Mouse (Mus musculus) lung, embryonic 14.5 days (tissue): ENCODE measurements around the gene Fmnl3. TPM values are rescaled to one million over a fixed set of nuclear protein-coding genes. Genes with fewer than 3 reads are reported as not detected.
A peak's percentile ranks its signal among the peaks of the same experiment; 100 is the strongest.
"Not testable (repeated sequence)": the region's sequence is repeated elsewhere in the genome, so short reads cannot be mapped to it uniquely, and the experiment has no call there.

Experiments used
- ATAC-seq: fragments of 200-750 bp; cut with Nextera tagmentation; 2 replicates; pipeline ENCODE4 v1.8.0; 2017; ENCODE audit warnings: mild to moderate bottlenecking, moderate TSS enrichment, moderate library complexity; ENCODE audit not compliant: insufficient read depth
- DNase-seq: peaks from one replicate; pipeline ENCODE4 v3.0.0-alpha.2; 2015
- H3K27ac ChIP-seq: fragments of 300-500 bp; sonication (generic); 2 replicates; pipeline ENCODE4 v1.5.1; 2014; ENCODE audit warnings: low read depth, mild to moderate bottlenecking, moderate library complexity
- H3K27me3 ChIP-seq: fragments of 300-500 bp; sonication (generic); 2 replicates; pipeline ENCODE4 v1.6.1; 2014; ENCODE audit warnings: low read length, control low read depth; ENCODE audit not compliant: insufficient read depth
- H3K36me3 ChIP-seq: fragments of 300-500 bp; sonication (generic); 2 replicates; pipeline ENCODE4 v1.6.1; 2014; ENCODE audit warnings: control low read depth; ENCODE audit not compliant: insufficient read depth
- H3K4me1 ChIP-seq: fragments of 300-500 bp; sonication (generic); 2 replicates; pipeline ENCODE4 v1.6.1; 2014; ENCODE audit warnings: antibody characterized with exemption, control low read depth; ENCODE audit not compliant: insufficient read depth
- H3K4me2 ChIP-seq: fragments of 300-500 bp; sonication (generic); 2 replicates; pipeline ENCODE4 v1.6.1; 2014; ENCODE audit warnings: mild to moderate bottlenecking
- H3K4me3 ChIP-seq: fragments of 300-500 bp; sonication (generic); 2 replicates; pipeline ENCODE4 v1.5.1; 2014; ENCODE audit warnings: low read depth, low read length
- H3K9ac ChIP-seq: fragments of 300-500 bp; sonication (generic); 2 replicates; pipeline ENCODE4 v1.6.1; 2014
- H3K9me3 ChIP-seq: fragments of 300-500 bp; sonication (generic); 2 replicates; pipeline ENCODE4 v1.6.1; 2016; ENCODE audit warnings: low read depth, low read length, control low read depth
- CTCF ChIP-seq: IDR thresholded peaks from 2 replicates; pipeline ENCODE4 v1.5.1; 2016; ENCODE audit warnings: antibody characterized with exemption, low read depth
- WGBS: fragments of 180-500 bp; shearing (Covaris S2); extraction: QIAGEN DNeasy Blood & Tissue Kit; methylation state at CpG from one replicate; pipeline ENCODE4 v1.1.7; 2014; 5-methylcytosine and 5-hydroxymethylcytosine counted together
- polyA plus RNA-seq: library from polyadenylated mRNA; unstranded; fragments of >200 nt; fragmentation: Nextera tagmentation; extraction: Ambion mirVana; gene quantifications from 2 replicates; pipeline ENCODE4 v1.2.1, GENCODE M21; 2014

The Fmnl3 gene
- polyA plus RNA-seq, 1 experiment from 2014 or later: 33.5 TPM

DNA sequence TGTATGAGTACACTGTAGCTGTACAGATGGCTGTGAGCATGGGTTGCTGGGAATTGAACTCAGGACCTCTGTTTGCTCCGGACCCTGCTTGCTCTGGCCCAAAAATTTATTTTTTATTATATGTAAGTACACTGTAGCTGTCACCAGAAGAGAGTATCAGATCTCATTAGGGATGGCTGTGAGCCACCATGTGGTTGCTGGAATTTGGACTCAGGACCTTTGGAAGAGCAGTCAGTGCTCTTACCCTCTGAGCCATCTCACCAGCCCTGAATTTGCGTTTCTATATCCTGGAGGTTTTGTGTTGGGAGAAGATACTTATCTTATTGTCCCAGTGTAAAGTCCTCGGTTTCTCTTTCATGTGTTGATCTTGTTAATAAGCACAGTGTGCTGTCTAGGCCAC, 16.5 kb upstream of the Fmnl3 start:
- WGBS: 62% methylated on average over 3 of the region's 3 CpGs

DNA sequence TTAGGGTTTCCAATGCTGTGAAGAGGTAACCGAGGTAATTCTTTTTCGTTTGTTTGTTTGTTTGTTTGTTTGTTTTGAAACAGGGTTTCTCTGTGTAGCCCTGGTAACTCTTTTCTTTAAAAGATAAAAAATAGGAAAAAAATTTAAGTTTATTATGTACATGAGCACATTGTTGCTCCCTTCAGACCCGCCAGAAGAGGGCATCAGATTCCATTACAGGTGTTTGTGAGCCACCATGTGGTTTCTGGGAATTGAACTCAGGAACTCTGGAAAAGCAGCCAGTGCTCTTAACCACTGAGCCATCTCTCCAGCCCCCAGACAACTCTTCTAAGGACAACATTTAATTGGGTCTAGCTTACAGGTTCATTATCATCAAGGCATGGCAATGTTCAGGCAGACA, 15.8 kb upstream of the Fmnl3 start:
- TF ChIP-seq CTCF: peak; percentile 22; the same call in 1 of the 2 replicates
- DNase-seq, ATAC-seq, H3K9ac ChIP-seq, H3K4me1 ChIP-seq, H3K27me3 ChIP-seq, H3K9me3 ChIP-seq, H3K4me3 ChIP-seq, H3K36me3 ChIP-seq, H3K27ac ChIP-seq, H3K4me2 ChIP-seq: not testable (repeated sequence)
- WGBS: 61% methylated on average over 3 of the region's 3 CpGs

More for the DNA sequence above, 16.5 kb upstream of the Fmnl3 start:
- no peak for TF ChIP-seq CTCF
- Histone ChIP-seq H3K4me2 (no peak overlapping the region), H3K27ac (no peak overlapping the region), H3K36me3 (no peaks in the 10 kb centered on the region), H3K9ac (no peak overlapping the region), H3K9me3 (no peaks in the 10 kb centered on the region), H3K27me3 (no peaks in the 10 kb centered on the region), H3K4me3 (no peak overlapping the region), H3K4me1 (no peaks in the 10 kb centered on the region; the same call in 1 of the 2 replicates)
- no peak for ATAC-seq
- no peak for DNase-seq

DNA sequence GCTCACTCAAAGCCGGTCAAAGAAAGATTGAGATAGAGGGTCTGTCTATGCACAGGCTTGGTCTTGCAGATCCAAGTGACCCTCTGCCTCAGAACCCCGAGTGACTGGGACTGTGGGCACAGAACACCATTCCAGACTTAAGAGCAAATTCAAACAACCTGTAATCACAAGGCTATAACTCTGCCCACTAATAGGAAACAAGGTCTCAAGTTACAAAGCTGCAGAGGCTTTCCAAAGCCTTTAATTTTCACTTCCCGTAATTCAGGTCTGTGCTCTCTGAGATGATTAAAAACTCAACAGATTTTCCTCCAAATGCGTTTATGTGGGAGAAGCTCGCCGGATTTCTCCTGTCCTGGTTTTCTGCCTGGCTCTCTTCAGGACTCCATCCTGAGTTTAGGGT, 13.8 kb upstream of the Fmnl3 start:
- ATAC-seq: no peak

GRCm38 (mm10) chr15:99382893-99383292, 12.6 kb upstream of the Fmnl3 start:
- DNase-seq: peak; percentile 44
- Histone ChIP-seq H3K27ac (no peak overlapping the region), H3K27me3 (no peaks in the 10 kb centered on the region)

More for the DNA sequence above, 13.8 kb upstream of the Fmnl3 start:
- H3K27me3 ChIP-seq: no peaks in the 10 kb centered on the region
- H3K4me3 ChIP-seq: no peak overlapping the region
- no peaks in the 10 kb centered on the region for H3K4me1 ChIP-seq
- no peak overlapping the region for H3K4me2 ChIP-seq
- 45% methylated on average over 6 of the region's 6 CpGs for WGBS
- no peak for DNase-seq
- H3K9ac ChIP-seq: no peak overlapping the region
- no peaks in the 10 kb centered on the region for H3K36me3 ChIP-seq
- no peak for TF ChIP-seq CTCF
- H3K27ac ChIP-seq: no peak overlapping the region
- no peaks in the 10 kb centered on the region for H3K9me3 ChIP-seq

GRCm38 (mm10) chr15:99376240-99376639, 6.0 kb upstream of the Fmnl3 start:
- Histone ChIP-seq H3K9ac (no peak overlapping the region), H3K4me1 (no peaks in the 10 kb centered on the region), H3K4me2 (no peak overlapping the region), H3K9me3 (peaks cover 5% of the 10 kb centered on the region; the same call in 1 of the 2 replicates), H3K27ac (no peak overlapping the region), H3K4me3 (no peak overlapping the region), H3K27me3 (no peaks in the 10 kb centered on the region), H3K36me3 (no peaks in the 10 kb centered on the region)
- no peak for ATAC-seq
- 91% methylated on average over 5 of the region's 5 CpGs for WGBS
- no peak for DNase-seq
- TF ChIP-seq CTCF: no peak

More at GRCm38 (mm10) chr15:99382893-99383292, 12.6 kb upstream of the Fmnl3 start:
- Histone ChIP-seq H3K4me3 (no peak overlapping the region), H3K9ac (no peak overlapping the region), H3K36me3 (no peaks in the 10 kb centered on the region), H3K4me2 (no peak overlapping the region), H3K4me1 (no peaks in the 10 kb centered on the region), H3K9me3 (peaks cover 5% of the 10 kb centered on the region; the same call in 1 of the 2 replicates)
- no peak for ATAC-seq
- no peak for TF ChIP-seq CTCF

DNA sequence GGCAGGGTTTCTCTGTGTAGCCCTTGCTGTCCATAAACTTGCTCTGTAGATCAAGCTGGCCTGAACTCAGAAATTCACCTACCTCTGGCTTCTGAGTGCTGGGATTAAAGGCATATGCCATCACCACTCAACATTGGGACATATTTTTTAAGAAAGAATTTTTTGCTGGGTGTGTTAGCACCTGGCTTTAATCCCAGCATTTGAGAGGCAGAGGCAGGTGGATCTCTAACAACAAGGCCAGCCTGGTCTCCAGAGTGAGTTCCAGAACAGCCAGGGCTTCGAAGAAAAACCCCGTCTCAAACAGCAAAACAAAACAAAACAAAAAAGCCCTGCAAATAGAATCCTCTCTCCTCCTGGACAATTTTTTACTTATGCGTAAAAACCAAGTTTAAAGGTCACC, 5.3 kb upstream of the Fmnl3 start:
- Histone ChIP-seq H3K36me3 (no peaks in the 10 kb centered on the region), H3K4me3 (no peak overlapping the region), H3K4me2 (no peak overlapping the region), H3K4me1 (no peaks in the 10 kb centered on the region), H3K27ac (no peak overlapping the region), H3K27me3 (no peaks in the 10 kb centered on the region), H3K9ac (no peak overlapping the region), H3K9me3 (peaks cover 5% of the 10 kb centered on the region; the same call in 1 of the 2 replicates)
- DNase-seq (no peak), ATAC-seq (no peak)
- 86% methylated on average over 3 of the region's 3 CpGs for WGBS
- no peak for TF ChIP-seq CTCF

DNA sequence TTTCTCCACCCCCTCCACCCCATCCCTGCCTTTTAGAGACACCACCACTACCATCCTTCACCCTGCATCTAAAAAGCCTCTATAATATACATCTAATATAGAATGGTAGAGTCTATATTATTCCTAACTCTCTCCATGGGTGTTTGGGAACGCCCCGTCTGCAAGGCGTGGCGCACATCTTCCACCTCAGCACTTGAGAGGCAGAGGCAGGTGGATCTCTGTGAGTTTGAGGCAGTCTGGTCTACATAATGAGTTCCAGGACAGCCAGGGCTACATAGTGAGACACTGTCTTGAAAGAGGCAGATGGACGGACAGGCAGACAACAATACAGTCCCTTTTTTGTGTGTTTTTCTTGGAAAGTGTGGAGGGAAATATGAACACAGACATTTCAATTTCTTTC, 4.8 kb upstream of the Fmnl3 start:
- no peak overlapping the region for H3K9ac ChIP-seq
- no peaks in the 10 kb centered on the region for H3K36me3 ChIP-seq
- DNase-seq: no peak
- H3K27me3 ChIP-seq: no peaks in the 10 kb centered on the region
- H3K4me2 ChIP-seq: no peak overlapping the region
- WGBS: 84% methylated on average over 5 of the region's 5 CpGs
- no peak for TF ChIP-seq CTCF
- no peaks in the 10 kb centered on the region for H3K4me1 ChIP-seq
- no peak overlapping the region for H3K4me3 ChIP-seq
- H3K9me3 ChIP-seq: peaks cover 5% of the 10 kb centered on the region; the same call in 1 of the 2 replicates
- no peak overlapping the region for H3K27ac ChIP-seq
- no peak for ATAC-seq

GRCm38 (mm10) chr15:99372761-99373160, 2.5 kb upstream of the Fmnl3 start:
- Histone ChIP-seq H3K27me3 (no peaks in the 10 kb centered on the region), H3K9me3 (no peaks in the 10 kb centered on the region), H3K9ac (no peak overlapping the region), H3K4me2 (no peak overlapping the region), H3K4me3 (no peak overlapping the region), H3K36me3 (no peaks in the 10 kb centered on the region), H3K27ac (no peak overlapping the region), H3K4me1 (0 out of 2 replicates have a peak, but pooled peaks cover 2% of the 10 kb centered on the region)
- no peak for DNase-seq
- 75% methylated on average over 9 of the region's 9 CpGs for WGBS
- TF ChIP-seq CTCF: no peak
- ATAC-seq: no peak
